Mouse (Mus musculus): Measurements from ENCODE around the gene Emilin1.
A peak's percentile ranks its signal among the peaks of the same experiment; 100 is the strongest.

Gene Emilin1

GRCm38 (mm10) chr5:30959966-30960501, 46.8 kb downstream of the Emilin1 start, which contains the start of gene Preb:
Preb (minus strand) TSS chr5:30960361.
- DNase-seq (ENCODE audit: low spot score): peak; percentile 96

GRCm38 (mm10) chr5:30960814-30961213, 47.6 kb downstream of the Emilin1 start:
- DNase-seq (ENCODE audit: low spot score): no peak

- no peak for DNase-seq (ENCODE audit: low spot score)
Measured at GRCm38 (mm10) chr5:30961545-30962505, 48.6 kb downstream of the Emilin1 start.

- no peak for DNase-seq (ENCODE audit: low spot score)
Measured at GRCm38 (mm10) chr5:30963916-30964315, 50.7 kb downstream of the Emilin1 start.

- DNase-seq (ENCODE audit: low spot score): no peak
Measured at GRCm38 (mm10) chr5:30966189-30966588, 53.0 kb downstream of the Emilin1 start.

- DNase-seq (ENCODE audit: low spot score): no peak
Measured at GRCm38 (mm10) chr5:30968416-30968815, 55.2 kb downstream of the Emilin1 start, which contains the start of gene Tcf23. Tcf23 (plus strand) TSS chr5:30968662.

GRCm38 (mm10) chr5:30969440-30969839, 56.2 kb downstream of the Emilin1 start:
- no peak for DNase-seq (ENCODE audit: low spot score)
